Mouse (Mus musculus): ENCODE measurements at regions not wholly inside any gene's neighbourhood (a gene's known extent, or its start where the extent isn't known, plus 50 kb on each side); places are given as distances from the start of the nearest gene placed in this dataset.

DNA sequence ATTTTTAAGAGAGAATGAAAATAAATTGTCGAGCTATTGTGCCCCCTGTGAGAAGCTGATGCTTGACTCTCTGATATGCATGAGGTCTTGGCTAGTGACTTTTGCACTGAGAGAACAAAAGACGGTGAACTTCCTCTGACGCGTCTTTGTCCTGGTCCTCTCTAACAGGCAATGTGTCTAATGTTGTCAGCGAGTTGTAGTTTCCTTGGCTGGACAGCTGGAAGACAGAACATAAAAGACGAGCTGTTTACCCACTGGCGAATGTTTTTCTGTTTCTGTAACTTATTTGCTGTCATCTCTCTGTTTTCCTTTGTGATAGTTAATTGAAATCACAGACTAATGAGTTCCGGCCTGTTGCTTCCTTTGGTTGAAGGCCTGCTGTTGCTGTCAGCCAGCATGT, 208.4 kb upstream of the Tnc start:
- WGBS = 65% methylated on average over 8 of the region's 8 CpGs
- H3K9me3 ChIP-seq = no peaks in the 10 kb centered on the region
- H3K36me3 ChIP-seq = no peaks in the 10 kb centered on the region
- no peak for ATAC-seq
- no peaks in the 10 kb centered on the region for H3K27me3 ChIP-seq (replicated peaks)
- no peaks in the 10 kb centered on the region for H3K4me1 ChIP-seq (replicated peaks)
- H3K4me2 ChIP-seq (replicated peaks) = no peak overlapping the region
- no peak overlapping the region for H3K9ac ChIP-seq
- no peak overlapping the region for H3K27ac ChIP-seq
- H3K4me3 ChIP-seq (replicated peaks) = no peak overlapping the region

DNA sequence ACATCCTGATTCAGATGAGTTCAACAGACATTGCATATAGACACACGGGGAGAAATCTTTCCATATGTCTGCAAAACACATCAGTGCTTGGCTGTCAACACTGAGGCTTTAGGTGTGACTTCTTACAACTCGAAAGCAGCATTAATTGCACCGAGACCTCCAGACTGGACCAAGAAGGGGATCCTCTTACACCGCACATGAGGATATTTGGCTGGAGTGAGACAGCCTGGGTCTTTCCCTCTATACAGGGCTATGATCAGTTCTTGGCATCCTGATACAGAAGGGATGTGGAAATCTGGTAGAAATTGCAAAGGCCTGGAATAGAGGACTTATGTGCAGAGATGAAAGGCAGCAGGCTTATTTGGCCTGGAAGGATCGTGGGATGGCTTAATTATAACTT, 203.9 kb upstream of the Tnc start:
- no peaks in the 10 kb centered on the region for H3K27me3 ChIP-seq (replicated peaks)
- H3K9ac ChIP-seq = no peak overlapping the region
- H3K27ac ChIP-seq = no peak overlapping the region
- H3K4me3 ChIP-seq (replicated peaks) = no peak overlapping the region
- H3K4me1 ChIP-seq (replicated peaks) = no peaks in the 10 kb centered on the region
- no peak overlapping the region for H3K4me2 ChIP-seq (replicated peaks)
- ATAC-seq = no peak
- 87% methylated on average over 5 of the region's 5 CpGs for WGBS
- no peaks in the 10 kb centered on the region for H3K9me3 ChIP-seq
- no peaks in the 10 kb centered on the region for H3K36me3 ChIP-seq

DNA sequence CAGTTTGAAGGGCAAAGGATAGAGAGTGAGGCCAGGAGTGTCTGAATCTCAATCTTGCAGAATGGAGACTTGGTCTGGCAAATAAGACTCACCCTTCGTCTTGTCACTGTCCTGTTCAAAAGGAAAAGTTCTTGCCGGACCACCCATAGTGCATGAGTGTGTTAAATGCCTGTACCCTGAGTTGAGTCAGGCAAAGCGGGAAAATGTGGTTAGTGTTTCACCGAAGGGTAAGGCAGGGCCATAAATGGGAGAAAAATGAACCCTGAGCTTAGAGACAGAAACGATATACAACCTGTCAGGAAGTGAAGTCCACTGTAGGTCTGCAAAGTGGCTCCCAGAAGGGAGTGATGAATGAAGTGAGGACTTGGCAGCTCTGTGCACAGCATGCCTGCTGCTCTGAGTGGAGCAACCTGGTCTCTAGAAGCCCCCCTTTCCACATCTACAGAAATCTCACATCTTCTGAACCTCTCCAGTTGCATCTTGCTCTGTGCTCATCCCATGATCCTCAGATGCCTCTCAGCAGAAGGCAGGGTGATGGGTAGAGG, 191.5 kb upstream of the Tnc start:
- 26% methylated on average over 5 of the region's 5 CpGs for whole genome bisulfite sequencing
- H3K4me2 ChIP-seq (replicated peaks) = no peak overlapping the region
- peak; percentile 71 for ATAC-seq
- H3K9me3 ChIP-seq = no peaks in the 10 kb centered on the region
- no peak overlapping the region for H3K27ac ChIP-seq
- H3K36me3 ChIP-seq = no peaks in the 10 kb centered on the region
- H3K9ac ChIP-seq = no peak overlapping the region
- H3K27me3 ChIP-seq (replicated peaks) = no peaks in the 10 kb centered on the region
- H3K4me1 ChIP-seq (replicated peaks) = no peaks in the 10 kb centered on the region
- H3K4me3 ChIP-seq (replicated peaks) = no peak overlapping the region

DNA sequence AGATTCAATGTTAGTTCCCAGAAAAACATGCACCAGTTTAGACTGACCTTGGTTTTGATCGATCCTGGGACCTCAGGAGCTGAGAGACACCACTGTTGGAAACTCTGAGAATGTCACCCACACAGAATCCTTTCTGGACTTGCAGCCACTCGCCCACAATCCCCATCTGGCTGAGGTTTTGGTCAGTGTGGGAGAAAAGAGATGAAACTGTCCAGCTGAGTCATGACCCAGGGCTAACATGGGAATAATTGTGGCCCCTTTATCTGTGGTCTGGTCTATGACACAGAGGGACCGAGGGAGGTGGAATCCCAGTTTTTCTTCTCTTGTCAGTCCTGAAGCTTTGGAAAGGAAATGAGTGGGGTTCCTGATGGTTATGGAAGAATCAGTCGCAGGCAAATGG, 188.7 kb upstream of the Tnc start:
- no peaks in the 10 kb centered on the region for H3K36me3 ChIP-seq
- 91% methylated on average over 4 of the region's 4 CpGs for WGBS
- H3K9me3 ChIP-seq = no peaks in the 10 kb centered on the region
- no peak overlapping the region for H3K9ac ChIP-seq
- H3K27ac ChIP-seq = no peak overlapping the region
- H3K27me3 ChIP-seq (replicated peaks) = no peaks in the 10 kb centered on the region
- H3K4me2 ChIP-seq (replicated peaks) = no peak overlapping the region
- no peaks in the 10 kb centered on the region for H3K4me1 ChIP-seq (replicated peaks)
- ATAC-seq = no peak
- H3K4me3 ChIP-seq (replicated peaks) = no peak overlapping the region

DNA sequence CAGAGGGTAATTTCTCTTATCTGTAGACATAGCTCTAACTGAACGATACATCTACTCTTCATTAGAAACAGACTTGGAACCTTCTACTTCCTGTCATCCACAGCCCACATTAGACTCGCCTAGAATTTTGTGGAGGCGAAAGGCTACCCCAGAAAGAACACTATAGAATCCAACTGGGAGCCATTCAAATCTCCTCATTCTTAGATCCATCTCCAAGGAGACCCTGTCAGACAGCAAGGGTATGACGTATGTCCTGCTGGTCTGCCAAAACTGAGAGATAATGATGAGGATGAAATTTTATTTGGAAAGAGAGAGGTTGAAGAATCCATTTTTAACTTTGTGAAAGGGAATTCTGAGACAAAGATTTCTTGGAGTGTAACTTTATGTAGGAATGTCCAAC, 185.3 kb upstream of the Tnc start:
- Histone ChIP-seq H3K9ac (no peak overlapping the region), H3K4me2 (replicated peaks) (no peak overlapping the region), H3K27ac (no peak overlapping the region), H3K4me1 (replicated peaks) (no peaks in the 10 kb centered on the region), H3K27me3 (replicated peaks) (no peaks in the 10 kb centered on the region), H3K36me3 (no peaks in the 10 kb centered on the region), H3K9me3 (no peaks in the 10 kb centered on the region), H3K4me3 (replicated peaks) (no peak overlapping the region)
- no peak for ATAC-seq
- 85% methylated on average over 4 of the region's 4 CpGs for WGBS

DNA sequence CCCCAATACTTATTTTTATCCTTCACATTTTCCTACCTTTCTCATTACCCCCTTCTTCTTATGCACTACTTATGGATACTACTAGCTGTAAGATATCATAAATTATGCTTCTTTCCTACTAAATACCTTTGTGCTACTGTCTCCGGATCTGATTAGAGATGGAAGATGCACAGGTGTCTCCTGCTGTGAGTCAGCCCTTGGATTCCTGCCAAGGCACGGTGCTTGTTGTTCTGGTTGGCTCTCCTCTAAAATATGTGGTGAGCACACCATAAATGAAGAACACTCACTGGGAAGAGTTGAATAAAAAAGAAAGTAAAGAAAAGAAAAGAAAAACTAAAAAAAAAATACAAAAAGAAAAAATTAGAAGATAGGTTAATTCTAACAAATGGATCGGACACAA, 181.5 kb upstream of the Tnc start:
- no peaks in the 10 kb centered on the region for H3K4me1 ChIP-seq (replicated peaks)
- no peak for ATAC-seq
- 59% methylated on average over 3 of the region's 3 CpGs for WGBS
- H3K27ac ChIP-seq = no peak overlapping the region
- no peak overlapping the region for H3K4me3 ChIP-seq (replicated peaks)
- no peaks in the 10 kb centered on the region for H3K36me3 ChIP-seq
- no peaks in the 10 kb centered on the region for H3K9me3 ChIP-seq
- H3K9ac ChIP-seq = no peak overlapping the region
- H3K27me3 ChIP-seq (replicated peaks) = no peaks in the 10 kb centered on the region
- H3K4me2 ChIP-seq (replicated peaks) = no peak overlapping the region

DNA sequence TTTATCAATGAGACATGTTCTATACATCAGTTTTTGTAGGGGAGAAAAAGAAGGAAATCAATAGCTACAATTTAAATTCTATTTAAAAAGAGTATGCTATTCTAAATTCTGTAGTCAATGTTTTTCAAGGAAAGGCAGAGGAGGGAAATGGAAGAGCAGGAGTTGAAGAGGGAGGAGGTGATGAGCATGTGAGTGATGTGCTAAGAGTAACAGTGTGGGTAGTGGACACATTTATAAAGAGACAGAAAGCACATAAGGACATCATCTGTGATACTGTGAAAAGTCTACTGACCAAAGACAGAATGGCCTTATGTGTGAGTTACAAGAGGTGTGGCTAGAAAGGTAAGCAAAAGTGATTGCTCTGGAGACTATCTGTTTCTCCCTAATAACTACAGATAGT, 179.8 kb upstream of the Tnc start:
- no peaks in the 10 kb centered on the region for H3K36me3 ChIP-seq
- H3K4me2 ChIP-seq (replicated peaks) = no peak overlapping the region
- H3K9ac ChIP-seq = no peak overlapping the region
- H3K4me1 ChIP-seq (replicated peaks) = no peaks in the 10 kb centered on the region
- no peak for ATAC-seq
- no peak overlapping the region for H3K4me3 ChIP-seq (replicated peaks)
- H3K9me3 ChIP-seq = no peaks in the 10 kb centered on the region
- H3K27ac ChIP-seq = no peak overlapping the region
- no peaks in the 10 kb centered on the region for H3K27me3 ChIP-seq (replicated peaks)

DNA sequence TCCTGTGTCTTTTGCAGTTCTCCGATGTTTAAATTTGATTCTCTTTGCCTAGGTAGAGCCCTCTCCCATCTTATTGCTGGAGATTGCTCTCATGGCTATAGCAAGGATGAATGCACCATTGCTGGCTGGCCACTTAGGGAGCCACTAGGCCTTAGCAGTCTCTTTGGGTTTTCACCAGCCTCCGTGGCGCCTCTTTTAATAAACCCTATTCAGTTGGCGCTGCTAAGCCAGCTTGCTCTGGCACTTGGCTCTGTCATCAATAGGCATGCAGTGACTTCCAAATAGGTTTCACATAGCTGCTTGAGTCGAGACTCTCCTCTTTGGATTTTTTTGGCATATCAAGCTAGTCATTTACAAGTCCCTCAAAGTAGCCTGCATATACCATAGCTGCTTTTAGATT, 178.1 kb upstream of the Tnc start:
- no peak overlapping the region for H3K4me2 ChIP-seq (replicated peaks)
- no peak overlapping the region for H3K4me3 ChIP-seq (replicated peaks)
- no peaks in the 10 kb centered on the region for H3K27me3 ChIP-seq (replicated peaks)
- H3K9me3 ChIP-seq = no peaks in the 10 kb centered on the region
- H3K4me1 ChIP-seq (replicated peaks) = no peaks in the 10 kb centered on the region
- WGBS = 90% methylated on average over 5 of the region's 5 CpGs
- H3K27ac ChIP-seq = no peak overlapping the region
- no peak overlapping the region for H3K9ac ChIP-seq
- ATAC-seq = no peak
- H3K36me3 ChIP-seq = no peaks in the 10 kb centered on the region

DNA sequence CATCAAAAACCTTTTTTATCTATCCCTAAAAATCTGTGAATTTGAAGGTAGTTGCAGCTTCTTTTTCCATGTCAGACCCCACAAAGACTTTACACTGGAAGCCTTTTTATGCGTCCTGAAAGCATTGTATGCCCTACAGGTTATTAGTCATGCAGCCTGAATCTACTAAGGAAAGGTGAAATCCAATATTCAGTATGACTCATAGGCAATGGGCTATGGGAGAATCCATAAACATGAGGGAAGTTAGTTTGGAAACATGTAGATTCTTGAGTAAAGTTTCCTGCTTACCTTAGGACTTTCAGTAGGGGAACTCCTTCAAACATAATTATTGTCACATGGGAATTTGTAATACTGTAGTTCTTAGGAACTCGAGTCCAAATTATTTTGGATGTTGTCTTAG, 173.0 kb upstream of the Tnc start:
- Histone ChIP-seq H3K9ac (no peak overlapping the region), H3K27ac (no peak overlapping the region), H3K4me1 (replicated peaks) (no peaks in the 10 kb centered on the region), H3K27me3 (replicated peaks) (no peaks in the 10 kb centered on the region), H3K4me3 (replicated peaks) (no peak overlapping the region), H3K4me2 (replicated peaks) (no peak overlapping the region), H3K36me3 (no peaks in the 10 kb centered on the region), H3K9me3 (no peaks in the 10 kb centered on the region)
- ATAC-seq = no peak
- 76% methylated on average over 2 of the region's 2 CpGs for WGBS

DNA sequence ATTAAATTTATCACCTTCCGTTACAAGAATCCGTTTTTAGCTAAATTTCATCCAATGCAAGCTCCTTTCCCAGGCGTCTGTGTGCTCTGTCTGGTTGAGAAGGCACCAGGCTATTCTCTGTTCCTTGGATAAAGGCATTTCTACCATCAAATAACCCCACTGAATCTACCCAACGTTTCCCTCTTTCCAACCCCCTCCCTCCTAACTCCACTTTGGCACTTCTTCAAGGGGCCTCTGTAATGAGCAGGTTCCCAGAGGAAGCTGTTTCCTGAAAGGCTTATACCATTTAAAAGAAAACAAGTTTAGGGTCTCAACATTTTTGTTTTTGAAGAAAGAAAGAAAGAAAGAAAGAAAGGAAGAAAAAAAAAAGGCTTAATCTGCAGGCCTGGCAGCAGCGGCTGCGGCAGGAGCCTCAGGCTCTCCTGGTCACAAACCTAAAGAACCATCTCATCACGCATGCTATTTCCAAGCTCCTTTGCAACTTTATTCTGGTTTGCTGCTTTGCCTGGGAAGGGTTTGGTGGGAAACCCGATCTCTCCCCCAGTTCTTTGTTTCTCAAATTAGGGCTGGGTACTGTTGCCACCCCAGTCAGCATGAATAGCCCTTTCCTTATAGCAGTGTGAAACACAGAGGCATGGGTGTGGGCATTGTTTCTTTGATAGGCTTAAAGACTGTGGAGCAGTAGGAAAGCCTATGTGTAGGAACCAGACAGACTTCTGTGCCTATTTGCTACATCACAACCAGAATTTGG, 160.5 kb upstream of the Tnc start:
- H3K27me3 ChIP-seq (replicated peaks) = no peaks in the 10 kb centered on the region
- no peak overlapping the region for H3K9ac ChIP-seq
- H3K4me3 ChIP-seq (replicated peaks) = no peak overlapping the region
- no peak for ATAC-seq
- no peak overlapping the region for H3K4me2 ChIP-seq (replicated peaks)
- H3K4me1 ChIP-seq (replicated peaks) = no peaks in the 10 kb centered on the region
- 60% methylated on average over 8 of the region's 8 CpGs for WGBS
- no peak overlapping the region for H3K27ac ChIP-seq
- no peaks in the 10 kb centered on the region for H3K9me3 ChIP-seq
- no peaks in the 10 kb centered on the region for H3K36me3 ChIP-seq

DNA sequence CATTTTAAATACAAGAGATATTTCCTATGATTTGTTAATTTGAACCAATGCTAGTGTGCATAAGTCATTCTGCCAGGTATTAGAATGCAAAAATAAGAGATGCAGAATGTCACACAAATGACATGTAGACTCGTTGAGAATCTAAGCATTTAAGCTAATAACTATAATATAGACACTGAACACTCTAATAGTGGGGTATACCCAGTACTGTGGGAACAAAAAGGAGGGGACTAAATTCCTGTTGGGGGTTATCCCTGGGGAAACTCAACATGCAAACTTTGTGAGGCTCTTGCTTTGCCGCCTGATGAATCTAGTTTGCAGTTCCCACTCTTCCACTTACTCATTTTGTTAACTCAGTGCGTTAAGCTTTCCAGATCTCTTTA, 154.0 kb upstream of the Tnc start:
- Histone ChIP-seq H3K9me3 (no peaks in the 10 kb centered on the region), H3K36me3 (no peaks in the 10 kb centered on the region), H3K4me3 (replicated peaks) (no peak overlapping the region), H3K9ac (no peak overlapping the region), H3K27ac (no peak overlapping the region), H3K27me3 (replicated peaks) (no peaks in the 10 kb centered on the region), H3K4me2 (replicated peaks) (no peak overlapping the region), H3K4me1 (replicated peaks) (0 out of 2 replicates have a peak, but pooled peaks cover 2% of the 10 kb centered on the region)
- ATAC-seq = no peak
- 68% methylated on average over 3 of the region's 3 CpGs for WGBS

DNA sequence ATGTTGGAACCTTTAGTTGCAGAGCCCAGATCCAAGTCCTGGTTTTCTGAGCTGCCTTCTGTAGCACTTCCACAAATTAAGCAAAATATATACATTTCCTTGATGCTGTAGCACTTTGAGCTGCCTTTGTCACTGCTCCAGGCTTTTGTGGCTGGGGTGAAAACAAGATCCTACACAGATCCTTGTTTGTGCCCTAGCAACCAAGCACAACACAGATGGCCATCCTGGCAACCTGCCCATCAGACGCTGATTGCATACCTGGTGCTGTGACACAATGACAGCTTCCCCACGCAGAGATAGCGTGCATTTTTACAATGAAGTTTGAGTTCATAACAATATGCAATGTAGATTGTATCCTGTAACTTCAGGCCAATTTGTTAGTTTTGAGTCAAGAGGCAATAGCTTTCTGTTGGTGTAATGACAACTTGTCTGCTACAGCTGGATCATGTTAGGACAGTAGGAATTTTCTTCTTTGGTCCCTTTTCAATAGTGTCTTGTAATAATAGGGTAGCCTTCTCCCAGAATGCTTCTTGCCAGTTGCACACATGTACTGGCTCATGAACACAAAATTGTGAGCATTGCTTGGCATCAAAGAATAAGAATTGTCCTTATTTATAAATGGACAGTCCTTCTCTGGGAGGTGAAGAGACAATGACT, 153.5 kb upstream of the Tnc start:
- no peak overlapping the region for H3K4me2 ChIP-seq (replicated peaks)
- no peaks in the 10 kb centered on the region for H3K36me3 ChIP-seq
- WGBS = 48% methylated on average over 3 of the region's 3 CpGs
- ATAC-seq = no peak; the same call in 1 of the 2 replicates
- no peaks in the 10 kb centered on the region for H3K27me3 ChIP-seq (replicated peaks)
- H3K27ac ChIP-seq = no peak overlapping the region
- H3K9me3 ChIP-seq = no peaks in the 10 kb centered on the region
- H3K9ac ChIP-seq = no peak overlapping the region
- 0 out of 2 replicates have a peak, but pooled peaks cover 2% of the 10 kb centered on the region for H3K4me1 ChIP-seq (replicated peaks)
- H3K4me3 ChIP-seq (replicated peaks) = no peak overlapping the region

DNA sequence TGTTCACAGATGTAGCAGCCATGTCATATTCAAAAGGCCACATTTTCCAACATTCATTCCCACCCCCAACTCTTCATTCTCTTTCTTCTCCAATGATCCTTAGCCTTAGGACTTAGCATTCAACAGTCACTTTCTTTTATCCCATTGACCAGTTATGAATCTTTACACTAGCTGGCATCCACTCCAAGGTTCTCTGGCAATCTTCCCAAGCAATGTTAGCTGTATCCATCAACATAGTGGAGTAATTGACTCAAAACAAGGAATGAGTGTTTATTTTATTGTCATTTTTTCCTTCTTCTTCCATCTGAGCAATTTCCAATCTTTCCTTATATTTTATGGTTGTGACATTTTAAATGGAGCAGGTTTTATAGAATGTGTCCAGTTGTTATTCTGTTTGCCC, 138.2 kb upstream of the Tnc start:
- ATAC-seq = no peak
- Histone ChIP-seq H3K4me2 (replicated peaks) (no peak overlapping the region), H3K9ac (no peak overlapping the region), H3K4me3 (replicated peaks) (no peak overlapping the region), H3K4me1 (replicated peaks) (no peaks in the 10 kb centered on the region), H3K27ac (no peak overlapping the region), H3K9me3 (no peaks in the 10 kb centered on the region), H3K36me3 (no peaks in the 10 kb centered on the region), H3K27me3 (replicated peaks) (no peaks in the 10 kb centered on the region)
